Mouse (Mus musculus) neural tube, embryonic 10.5 days (tissue): ENCODE measurements around the gene Urm1.
"Not testable (repeated sequence)": the region's sequence is repeated elsewhere in the genome, so short reads cannot be mapped to it uniquely, and the experiment has no call there.

Source experiments
- DNase-seq: peaks from one replicate; pipeline ENCODE4 v3.0.0-alpha.2; 2017; ENCODE audit warnings: low spot score; ENCODE audit errors: extremely low spot score

The Urm1 gene

DNA sequence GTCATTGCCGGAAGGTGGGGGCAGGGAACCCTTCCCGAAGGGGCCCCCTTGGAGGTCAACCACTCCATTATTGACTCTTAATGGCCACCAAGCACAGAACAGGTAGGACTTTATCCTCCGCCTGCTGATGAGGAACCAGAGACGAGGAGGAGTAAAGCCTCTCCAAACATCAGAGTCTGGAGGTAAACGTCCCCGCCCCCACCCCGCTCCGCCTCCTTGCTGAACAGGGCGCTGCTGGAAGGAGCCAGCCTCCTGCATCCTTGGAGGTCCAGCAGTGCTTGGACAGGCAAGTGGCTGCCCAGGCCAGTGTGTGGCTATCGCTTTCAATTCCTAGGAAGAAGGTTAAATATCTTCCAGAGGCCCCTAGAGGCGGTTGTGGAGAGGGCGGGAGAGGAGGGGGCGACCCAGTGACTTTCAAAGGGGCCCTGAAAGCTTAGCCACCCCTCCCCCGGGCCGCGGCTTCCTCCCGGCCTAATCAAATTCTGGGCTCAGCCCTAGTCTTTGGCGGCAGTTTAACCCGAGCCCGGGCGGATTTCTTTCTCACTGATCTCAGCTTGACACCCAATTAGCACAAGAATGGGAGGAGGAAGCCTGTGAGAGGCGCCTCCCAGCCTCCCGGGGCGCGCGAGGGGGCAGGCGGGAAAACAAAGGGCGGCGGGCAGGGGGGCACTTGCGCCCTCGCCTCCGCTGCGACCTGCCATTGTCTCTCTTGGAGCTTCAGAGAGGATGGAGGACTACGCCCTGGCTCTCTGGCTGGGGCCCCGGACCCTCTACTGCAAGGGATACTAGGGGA, at the start of gene Urm1:
Gene Urm1 (plus strand): TSS at position 51 of the 793 bp plus-strand sequence.
- DNase-seq: peak; percentile 92

DNA sequence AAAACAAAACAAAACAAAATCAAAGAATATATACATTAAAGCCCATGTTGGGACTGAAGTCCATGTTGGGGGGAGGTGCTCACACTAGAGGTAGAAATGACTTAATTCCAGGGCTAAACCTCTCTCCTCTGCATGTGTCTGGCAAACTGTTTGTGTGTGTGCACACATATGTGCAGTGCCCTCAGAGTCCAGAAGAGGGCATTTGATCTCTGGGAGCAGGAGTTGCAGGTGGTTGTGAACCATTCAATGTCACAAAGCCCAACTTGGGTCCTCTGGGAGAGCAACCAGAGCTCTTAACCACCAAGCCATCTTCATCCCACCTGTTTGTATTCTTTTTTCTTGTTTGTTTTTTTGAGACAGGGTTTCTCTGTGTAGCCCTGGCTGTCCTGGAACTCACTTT, 49.7 kb upstream of the Urm1 start:
- DNase-seq: no peak

DNA sequence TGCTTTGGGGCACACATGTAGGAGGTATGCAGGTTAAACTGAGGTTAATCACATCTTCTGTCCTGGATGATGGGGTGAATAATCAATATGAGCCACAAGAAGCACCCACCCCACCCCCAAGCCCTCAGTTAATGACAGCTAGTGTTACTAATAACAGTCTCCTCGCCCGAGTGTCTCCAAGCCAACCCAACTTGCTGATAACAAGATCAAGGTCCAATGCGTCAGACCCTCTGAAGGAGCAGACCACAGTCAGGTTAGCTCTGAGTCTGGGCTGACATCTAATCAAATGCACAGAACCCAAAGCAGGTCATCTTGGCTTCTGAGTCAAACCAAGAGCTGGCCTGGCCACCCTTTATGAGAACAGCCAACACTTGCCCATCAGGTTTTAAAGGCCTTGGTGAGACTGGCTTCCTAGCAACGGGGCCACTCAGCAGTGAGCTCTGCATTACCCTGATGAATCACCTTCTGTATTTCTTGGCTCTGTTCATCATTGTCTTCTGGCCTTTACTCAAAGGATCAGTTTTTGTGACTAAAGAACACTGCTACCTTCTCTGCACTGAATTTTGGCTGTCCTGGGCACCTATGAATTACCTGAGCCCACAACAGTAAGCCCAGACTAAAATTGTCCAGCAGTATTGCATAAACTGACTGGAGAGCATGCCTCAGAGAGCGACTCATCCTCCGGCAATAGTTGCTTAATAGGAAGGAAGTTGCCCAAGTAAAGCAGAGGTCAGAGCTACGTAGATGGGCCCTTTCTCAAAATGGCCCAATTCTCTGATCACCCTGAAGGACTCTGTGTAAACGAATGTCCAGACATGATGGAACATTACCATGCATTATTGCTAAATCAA, 48.0 kb upstream of the Urm1 start:
- DNase-seq: no peak

DNA sequence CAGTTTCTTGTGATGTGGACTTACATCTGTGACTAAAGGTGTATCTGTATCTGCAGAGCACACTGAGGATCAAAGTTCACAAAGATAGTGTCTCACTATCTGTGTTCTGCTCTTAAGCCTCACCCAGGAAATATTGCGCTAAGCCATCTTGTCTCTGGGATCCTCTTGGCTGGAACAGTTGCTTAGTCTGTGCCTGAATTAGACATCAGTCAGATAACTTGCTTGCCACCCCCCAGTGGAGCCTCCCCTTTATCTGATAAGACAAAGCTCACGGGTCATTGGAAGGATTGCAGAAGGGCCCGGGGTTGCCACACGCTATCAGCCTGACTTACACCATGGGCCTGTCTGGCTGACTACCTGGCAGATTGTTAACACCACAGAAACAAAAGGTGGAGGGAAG, 46.6 kb upstream of the Urm1 start:
- no peak for DNase-seq

DNA sequence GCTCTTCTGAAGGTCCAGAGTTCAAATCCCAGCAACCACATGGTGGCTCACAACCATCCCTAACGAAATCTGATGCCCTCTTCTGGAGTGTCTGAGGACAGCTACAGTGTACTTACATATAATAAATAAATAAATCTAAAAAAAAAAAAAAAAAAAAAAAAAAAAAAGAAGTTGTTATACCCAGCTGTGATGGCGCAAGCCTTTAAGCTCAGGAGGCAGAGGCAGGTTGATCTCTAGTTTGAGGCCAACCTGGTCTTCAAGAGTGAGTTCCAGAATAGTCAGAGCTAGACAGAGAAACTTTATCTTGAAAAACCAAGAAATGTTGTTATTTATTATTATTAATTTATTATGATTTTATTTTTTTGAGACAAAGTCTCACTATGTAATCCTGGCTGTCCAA, 38.6 kb upstream of the Urm1 start:
- DNase-seq: not testable (repeated sequence)

DNA sequence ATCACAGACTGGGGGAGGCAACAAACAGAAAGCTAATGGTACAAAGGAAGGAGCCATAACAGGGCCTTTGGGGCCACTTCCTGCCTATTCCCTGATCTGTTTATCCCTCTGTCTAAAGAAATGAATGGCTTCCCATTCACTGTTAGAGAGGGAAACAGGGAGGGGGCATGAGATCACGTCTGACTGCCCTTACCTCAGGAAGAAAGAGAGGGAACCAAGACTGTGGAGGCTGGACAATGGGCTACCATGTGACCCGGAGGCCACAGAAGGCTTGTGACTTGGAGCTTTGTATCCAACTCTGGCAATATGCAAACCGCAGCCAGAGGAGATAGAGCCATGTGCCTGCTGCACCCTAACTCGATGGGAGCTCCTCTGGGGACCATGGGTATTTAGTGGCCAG, 35.6 kb upstream of the Urm1 start:
- DNase-seq: no peak

DNA sequence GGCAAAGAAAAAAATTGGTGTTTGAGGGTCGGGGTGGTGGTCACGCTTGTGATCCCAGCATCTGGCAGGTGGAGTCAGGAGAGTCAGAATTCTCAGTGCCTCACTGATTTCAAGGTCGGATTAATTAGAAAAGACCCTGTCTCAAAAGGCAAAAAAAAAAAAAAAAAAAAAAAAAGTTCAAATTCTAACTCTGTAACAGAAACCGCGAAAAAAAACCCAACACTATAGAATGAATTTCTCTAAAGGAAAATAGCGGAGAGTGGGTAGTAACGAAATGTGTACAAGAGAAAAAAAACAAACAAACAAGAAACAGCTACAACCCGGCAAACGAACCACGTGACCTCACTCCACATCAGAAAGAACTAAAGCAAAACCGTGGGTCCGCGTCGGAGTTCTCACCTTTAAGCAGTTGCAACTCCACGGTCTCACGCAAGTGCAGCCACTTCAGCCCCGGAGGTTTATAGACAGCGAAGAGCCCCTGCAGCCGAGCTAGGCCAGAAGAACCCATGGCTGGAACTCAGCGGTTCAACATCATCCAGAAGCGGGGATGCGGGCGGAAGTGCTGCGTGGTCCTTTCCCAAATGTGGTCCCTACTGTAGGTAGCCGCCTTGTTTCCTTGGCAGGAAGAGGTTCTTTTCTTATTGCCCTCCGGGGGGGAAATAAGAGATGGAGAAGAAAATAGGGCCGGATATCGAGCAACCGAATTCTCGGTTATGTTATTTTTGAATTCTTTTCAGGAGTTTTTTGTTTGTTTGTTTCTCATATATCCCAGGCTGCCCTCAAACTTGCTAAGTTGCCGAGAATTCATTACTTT, 32.6 kb upstream of the Urm1 start, which contains the start of gene Coq4:
Gene Coq4 (plus strand): TSS at position 390 of the 814 bp plus-strand sequence.
- peak; percentile 92 for DNase-seq

DNA sequence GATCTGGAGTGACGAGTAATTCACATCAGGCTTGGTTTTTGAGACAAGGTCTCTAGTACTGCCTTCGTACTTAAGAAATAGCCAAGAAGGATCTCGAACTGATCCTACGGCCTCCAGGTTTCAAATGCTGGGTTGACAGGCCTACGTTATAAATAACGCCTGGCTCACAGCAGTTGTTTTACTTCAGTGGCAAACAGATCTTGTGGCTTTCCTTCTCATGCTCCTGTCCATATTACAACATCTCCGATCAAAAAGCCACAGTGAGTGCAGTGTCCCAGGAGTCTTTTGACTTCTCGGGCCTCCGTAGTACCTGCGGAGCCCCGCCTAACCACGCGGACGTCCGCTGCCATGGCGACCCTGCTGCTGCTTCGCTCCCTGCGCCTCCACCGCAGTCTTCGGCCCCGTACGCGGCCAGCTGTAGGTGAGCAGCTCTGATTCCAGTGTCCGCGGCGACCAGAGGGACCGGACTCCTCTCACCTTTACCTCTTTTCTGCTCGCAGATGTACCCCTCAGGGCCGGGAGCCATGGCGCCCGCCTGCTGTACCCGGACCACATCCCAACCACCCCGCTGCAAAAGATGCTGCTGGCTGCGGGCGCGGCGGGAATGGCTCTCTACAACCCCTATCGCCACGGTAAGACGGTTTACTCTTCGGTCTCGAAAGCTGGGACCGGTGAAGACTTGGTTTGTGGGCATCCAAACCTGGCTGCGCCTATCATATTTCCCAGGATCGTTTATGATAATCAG, 31.8 kb upstream of the Urm1 start, which contains the start of gene Trub2:
Gene Trub2 (minus strand): TSS at position 566 of the 745 bp plus-strand sequence.
- DNase-seq: peak; percentile 82

DNA sequence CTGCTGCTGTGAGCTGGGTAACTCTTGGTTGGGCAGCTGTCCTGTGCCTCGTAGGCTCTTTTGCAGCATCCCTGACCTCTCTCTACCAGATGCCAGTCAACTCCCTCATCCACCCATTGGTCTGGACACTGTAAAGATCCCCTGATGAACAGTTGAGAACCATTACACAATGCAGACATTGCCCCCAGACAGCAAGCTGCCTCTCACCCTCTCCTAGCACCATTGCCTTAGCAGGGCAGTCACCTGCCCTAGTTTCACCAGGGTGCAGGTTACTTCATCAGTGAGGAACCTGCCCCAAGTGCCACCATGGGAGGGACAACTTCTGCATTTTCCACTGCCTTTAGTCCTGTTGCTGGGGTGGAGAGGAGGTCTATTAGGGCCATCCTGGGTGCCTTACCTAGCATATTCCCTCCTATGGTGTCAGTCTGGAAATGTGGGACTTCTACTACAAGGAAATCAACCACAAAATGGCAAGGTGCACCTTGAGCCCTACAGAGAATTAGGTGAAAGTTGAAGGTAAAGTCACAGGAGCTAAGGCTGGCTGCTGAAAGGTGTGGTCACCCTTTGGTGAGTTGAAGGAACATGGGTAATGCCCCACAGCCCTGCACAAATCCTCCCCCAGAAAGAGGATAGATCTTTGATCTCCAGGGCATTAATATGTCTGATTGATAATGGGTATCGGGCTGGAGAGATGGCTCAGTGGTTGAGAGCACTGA, 26.9 kb upstream of the Urm1 start:
- DNase-seq: no peak

DNA sequence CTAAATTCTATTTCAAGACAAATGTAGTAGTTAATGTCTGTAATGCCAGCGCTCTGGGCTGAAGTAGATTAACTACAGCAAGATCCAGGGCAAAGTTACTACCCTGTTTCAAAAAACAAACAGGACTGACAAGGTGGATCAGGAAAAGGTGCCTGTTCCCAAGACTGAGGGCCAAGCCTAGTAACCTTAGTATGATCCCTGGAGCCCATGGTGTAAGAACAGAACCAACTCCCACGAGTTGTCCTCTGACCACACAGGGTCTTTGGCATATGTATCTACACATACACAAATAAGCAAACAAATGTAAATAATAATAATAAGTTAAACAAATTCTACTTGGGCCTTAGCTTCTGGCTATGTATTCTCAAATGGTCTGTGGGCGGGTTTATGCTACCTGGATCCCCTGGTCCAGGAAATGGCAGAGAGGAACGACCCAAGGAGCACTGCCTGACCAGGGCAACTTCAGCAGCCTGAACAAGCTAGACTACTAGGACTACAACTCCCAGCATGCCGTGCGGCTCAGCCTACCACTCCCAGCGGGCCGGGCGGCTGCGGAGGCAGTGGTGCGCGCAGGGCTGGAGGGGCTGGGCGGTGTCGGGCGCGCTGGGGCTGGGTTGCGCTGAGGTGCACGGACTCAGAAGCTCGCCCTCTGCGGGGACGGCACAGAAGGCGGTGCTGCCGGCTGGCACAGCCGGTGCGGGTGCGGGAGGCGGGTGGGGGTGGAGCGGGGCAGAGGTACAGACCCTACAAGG, 17.6 kb upstream of the Urm1 start, which contains the start of gene Slc27a4:
Gene Slc27a4 (plus strand): TSS at position 560 of the 752 bp plus-strand sequence.
- peak; percentile 94 for DNase-seq

DNA sequence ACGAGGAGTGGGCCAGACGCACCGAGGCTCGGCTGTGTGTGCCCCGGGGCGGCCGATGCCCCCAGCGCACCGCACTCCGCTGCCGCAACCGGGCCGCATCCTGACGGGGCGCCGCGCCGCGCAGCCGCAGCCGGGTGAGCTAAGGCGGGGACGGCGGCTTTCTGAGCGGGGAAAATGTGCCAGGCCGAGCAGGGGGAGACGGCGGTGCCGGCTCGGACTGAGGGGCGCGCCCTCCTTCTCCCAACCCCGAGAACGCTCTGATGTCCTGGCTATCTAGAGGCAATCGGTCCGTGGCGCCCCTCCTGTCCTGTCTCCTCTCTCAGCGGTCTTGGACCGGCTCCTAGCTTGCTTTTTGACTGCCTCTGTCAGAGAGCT, 17.1 kb upstream of the Urm1 start:
- no peak for DNase-seq

DNA sequence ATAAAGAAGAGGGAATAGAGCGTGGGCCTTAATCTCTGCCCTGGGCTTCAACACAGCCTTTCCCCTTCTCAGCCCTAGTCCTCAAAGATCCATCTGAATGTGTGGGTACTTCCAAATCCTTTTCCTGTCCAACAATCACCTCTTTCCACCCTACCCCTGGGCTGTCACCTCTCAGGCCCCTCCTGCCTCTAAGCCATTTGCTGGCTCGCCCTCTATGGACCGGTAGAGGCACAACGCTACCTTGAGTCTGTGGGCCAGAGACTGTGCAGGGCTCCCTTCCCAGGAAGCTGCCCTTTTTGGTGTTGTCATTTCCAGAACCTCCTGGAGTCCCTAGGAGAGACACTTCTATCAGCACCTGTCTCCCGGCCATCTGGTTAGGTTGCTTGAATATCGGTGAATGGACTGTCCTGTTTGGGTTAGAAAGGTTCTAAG, 16.5 kb upstream of the Urm1 start:
- DNase-seq: no peak

DNA sequence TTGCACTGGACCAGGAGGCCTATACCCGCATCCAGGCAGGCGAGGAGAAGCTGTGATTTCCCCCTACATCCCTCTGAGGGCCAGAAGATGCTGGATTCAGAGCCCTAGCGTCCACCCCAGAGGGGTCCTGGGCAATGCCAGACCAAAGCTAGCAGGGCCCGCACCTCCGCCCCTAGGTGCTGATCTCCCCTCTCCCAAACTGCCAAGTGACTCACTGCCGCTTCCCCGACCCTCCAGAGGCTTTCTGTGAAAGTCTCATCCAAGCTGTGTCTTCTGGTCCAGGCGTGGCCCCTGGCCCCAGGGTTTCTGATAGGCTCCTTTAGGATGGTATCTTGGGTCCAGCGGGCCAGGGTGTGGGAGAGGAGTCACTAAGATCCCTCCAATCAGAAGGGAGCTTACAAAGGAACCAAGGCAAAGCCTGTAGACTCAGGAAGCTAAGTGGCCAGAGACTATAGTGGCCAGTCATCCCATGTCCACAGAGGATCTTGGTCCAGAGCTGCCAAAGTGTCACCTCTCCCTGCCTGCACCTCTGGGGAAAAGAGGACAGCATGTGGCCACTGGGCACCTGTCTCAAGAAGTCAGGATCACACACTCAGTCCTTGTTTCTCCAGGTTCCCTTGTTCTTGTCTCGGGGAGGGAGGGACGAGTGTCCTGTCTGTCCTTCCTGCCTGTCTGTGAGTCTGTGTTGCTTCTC, 4.0 kb upstream of the Urm1 start:
- no peak for DNase-seq

DNA sequence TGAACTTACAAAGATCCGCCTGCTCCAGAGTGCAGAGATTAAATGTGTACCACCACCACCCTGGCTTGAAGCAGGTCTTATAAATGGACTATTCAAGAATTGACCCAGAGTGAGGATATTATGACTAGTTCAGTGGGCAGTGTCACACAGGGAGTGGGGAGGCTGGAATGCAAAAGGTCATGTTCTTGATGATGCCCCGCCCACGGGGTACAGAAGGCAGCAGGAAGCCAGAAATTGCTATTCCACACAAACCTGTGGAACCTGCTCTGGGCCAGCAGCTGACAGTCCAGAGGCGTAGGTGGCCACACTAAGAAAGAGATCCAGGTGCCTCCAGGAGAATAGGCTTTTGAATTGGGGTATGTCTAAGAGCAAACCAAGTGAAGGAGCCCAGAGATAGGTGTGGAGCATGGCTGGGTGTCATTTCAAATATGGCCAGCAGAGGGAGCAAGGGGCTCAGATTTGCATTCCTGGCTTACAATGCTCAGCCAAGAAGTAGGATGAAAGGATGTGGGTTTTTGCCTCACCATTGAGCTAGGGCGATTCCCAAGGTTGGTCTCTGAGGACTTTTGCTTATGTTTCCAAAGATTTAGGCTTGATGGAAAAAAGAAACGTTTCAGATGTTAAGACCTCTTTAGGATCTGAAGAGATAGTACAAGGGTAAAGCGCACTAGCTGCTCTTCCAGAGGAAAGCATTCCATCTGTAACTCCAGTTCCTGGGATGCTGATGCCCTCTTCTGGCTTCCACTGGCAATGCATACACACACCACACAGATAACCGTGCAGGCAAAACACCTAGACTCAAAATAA, 2.2 kb upstream of the Urm1 start:
- DNase-seq: peak; percentile 94

DNA sequence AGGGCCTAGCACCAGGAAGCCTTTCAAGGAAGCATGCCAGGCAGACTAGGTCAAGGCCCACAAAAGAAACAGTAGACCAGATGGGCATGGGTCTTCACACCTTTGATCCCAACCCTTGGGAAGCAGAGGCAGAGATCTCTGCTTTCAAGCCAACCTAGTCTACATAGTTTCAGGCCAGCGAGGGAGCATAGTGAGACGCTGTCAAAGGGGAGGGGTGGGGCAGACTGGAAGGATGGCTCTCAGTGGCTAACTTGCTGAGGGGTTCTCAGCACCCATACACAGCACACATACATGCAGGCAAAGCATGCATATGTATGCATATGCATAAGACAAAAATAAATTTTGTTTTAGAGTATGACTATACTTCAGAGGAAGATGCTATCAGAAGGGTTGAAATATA, 512 bp upstream of the Urm1 start:
- DNase-seq: no peak

DNA sequence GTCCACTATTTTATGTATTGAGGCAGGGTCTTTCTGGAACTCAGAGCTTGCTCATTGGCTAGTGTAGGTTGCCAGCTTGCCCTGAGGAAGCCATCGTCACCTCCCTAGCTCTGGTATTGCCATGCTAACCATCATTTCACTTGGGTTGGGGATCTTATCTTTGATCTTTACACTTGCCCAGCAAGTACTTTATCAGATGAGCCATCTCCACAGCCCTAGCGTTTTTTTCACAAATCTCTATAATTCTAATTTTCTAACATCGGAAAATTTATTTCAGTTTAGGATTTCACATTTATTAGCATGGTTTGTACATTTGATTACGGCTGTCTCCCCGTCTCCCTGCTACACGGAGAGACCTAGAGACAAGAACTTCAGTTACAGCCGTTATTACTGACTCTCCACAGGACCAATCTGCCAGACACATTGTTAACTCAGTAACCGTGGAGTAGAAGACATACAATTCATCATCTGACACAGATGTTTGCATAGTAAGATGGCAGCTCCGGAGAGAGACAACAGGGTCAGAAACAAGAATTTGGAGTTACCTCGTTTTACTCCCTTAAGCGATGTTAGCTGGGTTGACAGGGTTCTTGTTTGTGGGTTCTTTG, 6.5 kb downstream of the Urm1 start:
- DNase-seq: no peak

DNA sequence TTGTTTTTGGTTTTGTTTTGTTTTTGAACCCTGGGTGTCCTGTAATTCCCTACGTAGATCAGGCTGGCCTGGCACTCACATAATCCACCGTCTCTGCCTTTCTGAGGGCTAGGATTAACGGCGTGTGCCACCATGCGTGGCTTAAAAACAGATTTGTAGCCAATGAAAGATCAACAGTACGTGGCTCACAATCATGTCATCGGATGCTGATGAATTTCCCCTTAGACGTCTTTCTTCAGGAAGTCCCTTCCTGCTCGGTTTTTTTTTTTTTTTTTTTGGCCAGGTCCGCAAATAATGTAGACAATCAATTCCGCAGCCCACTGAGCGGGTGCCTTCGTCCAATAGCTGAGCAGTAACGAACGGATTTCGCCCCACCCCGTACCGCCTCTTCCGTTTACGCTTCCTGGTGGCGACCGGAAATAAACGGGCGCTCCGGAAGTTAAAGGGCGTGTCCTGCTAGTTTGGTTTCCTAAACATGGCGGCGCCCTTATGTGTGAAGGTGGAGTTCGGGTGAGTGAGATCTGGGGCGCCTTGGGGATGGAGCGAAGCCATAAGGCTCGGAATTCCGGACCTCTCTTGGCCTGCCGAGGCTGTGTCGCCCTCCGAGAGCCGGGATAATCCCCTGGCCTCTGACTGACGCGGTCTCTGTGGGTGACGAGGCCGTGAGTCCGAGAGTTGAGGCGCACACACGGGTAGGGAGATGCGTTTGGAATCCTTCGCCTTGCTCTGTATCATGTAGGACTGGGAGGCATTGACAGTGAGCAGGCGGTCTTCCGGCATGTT, 7.2 kb downstream of the Urm1 start:
- peak; percentile 97 for DNase-seq
